Mouse (Mus musculus): Measurements from ENCODE around the gene Lypd3.

GRCm38 (mm10) chr7:24591735-24592134, 44.6 kb upstream of the Lypd3 start:
- TF ChIP-seq CTCF (IDR thresholded peaks at IDR 0.05; ENCODE audit: borderline replicate concordance, insufficient read depth, low read depth, low read length) = no peak
- TF ChIP-seq POLR2A (IDR thresholded peaks at IDR 0.05; ENCODE audit: borderline replicate concordance, insufficient read depth, low read length) = no peak

Data from cerebellum, adult 2 months (tissue).